Comparison of ENCODE assay signal across 1 mouse cellular context in genomic region chr4:107935254-107935653, GRCm38 (mm10).
TF ChIP-seq lines count a peak whose summit lies in the region.

No protein-coding gene starts in this region.

TF ChIP-seq in CH12.LX, 34 proteins besides CTCF, POLR2A, EP300 and RAD21 (continued from another document):
- TF ChIP-seq POLR2AphosphoS2 (IDR thresholded peaks at IDR 0.05; ENCODE audit: low read depth, low read length) (no peak), JUN (IDR thresholded peaks at IDR 0.05; ENCODE audit: insufficient read depth, low read depth, low read length) (no peak), CHD1 (IDR thresholded peaks at IDR 0.05; ENCODE audit: low read depth, low read length) (no peak), USF2 (conservative IDR thresholded peaks at IDR 0.05; ENCODE audit: low read depth, low read length) (no peak), ZMIZ1 (IDR thresholded peaks at IDR 0.05; ENCODE audit: low read depth, low read length) (no peak), SIN3A (IDR thresholded peaks at IDR 0.05; ENCODE audit: low read length) (no peak), PAX5 (IDR thresholded peaks at IDR 0.05; ENCODE audit: low read length) (no peak), MAX (IDR thresholded peaks at IDR 0.05; ENCODE audit: low read length) (no peak), MEF2A (IDR thresholded peaks at IDR 0.05; ENCODE audit: borderline replicate concordance, low read depth, low read length) (no peak)
TF ChIP-seq in CH12.LX: peak in this region for 0.
